ENCODE assay signal across 13 mouse cellular contexts in the genomic region with DNA sequence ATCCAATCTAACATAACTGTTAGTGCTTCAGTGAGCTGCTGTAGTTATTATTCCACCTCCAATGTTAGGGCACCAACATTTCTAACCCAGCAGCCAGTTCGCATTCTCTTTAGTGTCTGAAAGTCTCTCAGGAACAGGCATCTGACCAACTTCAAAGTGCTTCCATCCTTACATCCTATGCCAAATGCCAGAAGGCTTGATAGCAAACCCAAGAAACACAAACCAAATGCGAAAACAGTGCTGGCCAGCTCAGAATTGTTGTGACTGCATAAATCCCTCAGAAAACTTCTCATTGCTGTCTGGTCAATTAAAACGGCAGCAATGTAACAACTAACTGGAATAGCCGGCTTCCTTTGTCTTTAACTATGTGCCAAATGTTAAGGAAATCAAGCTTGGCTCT.
"Had no signal": no experiment of that assay in that cellular context is flagged by ENCODE, and none has a peak within 500 bp of the region (broad histone marks: within the 10 kb centered on the region; RNA-seq: fewer than 3 reads in every experiment).

No protein-coding gene starts in this region.

- DNase-seq: kidney, adult 8-10 months; kidney, postnatal 25 days; layer of hippocampus, adult 9-11 months; layer of hippocampus, postnatal 36 days; liver; liver, embryonic 13.5 days; liver, postnatal 0 days; retina, postnatal 1 day; right cerebral cortex, postnatal 25 days; thymus, postnatal 36 days had no signal

- H3K27ac ChIP-seq: limb, embryonic 12.5 days; liver, embryonic 13.5 days; midbrain, embryonic 13.5 days; neural tube, embryonic 13.5 days had no signal

- H3K4me2 ChIP-seq: limb, embryonic 12.5 days; liver, embryonic 13.5 days; midbrain, embryonic 13.5 days; neural tube, embryonic 13.5 days had no signal

- H3K36me3 ChIP-seq: limb, embryonic 12.5 days; liver, embryonic 13.5 days; midbrain, embryonic 13.5 days; neural tube, embryonic 13.5 days had no signal

- H3K4me3 ChIP-seq: limb, embryonic 12.5 days; liver, embryonic 13.5 days; midbrain, embryonic 13.5 days; neural tube, embryonic 13.5 days had no signal

- H3K9ac ChIP-seq: limb, embryonic 12.5 days; liver, embryonic 13.5 days; liver, postnatal 0 days; midbrain, embryonic 13.5 days; neural tube, embryonic 13.5 days had no signal

- H3K9me3 ChIP-seq: limb, embryonic 12.5 days; liver, embryonic 13.5 days; midbrain, embryonic 13.5 days; neural tube, embryonic 13.5 days had no signal

- H3K27me3 ChIP-seq: limb, embryonic 12.5 days; liver, embryonic 13.5 days; midbrain, embryonic 13.5 days; neural tube, embryonic 13.5 days had no signal

- ATAC-seq: liver, postnatal 0 days; midbrain, embryonic 13.5 days had no signal

- H3K4me1 ChIP-seq: limb, embryonic 12.5 days; liver, embryonic 13.5 days; neural tube, embryonic 13.5 days had no signal
